Mouse (Mus musculus) embryonic facial prominence, embryonic 15.5 days (tissue): Measurements from ENCODE around the gene Lmx1a. TPM values are rescaled to one million over a fixed set of nuclear protein-coding genes. Genes with fewer than 3 reads are reported as not detected.

Experiments used
- ATAC-seq: fragments of 200-750 bp; cut with Nextera tagmentation; 2 replicates; pipeline ENCODE4 v1.8.0; 2017; ENCODE audit warnings: low read depth, moderate TSS enrichment; ENCODE audit not compliant: insufficient number of reproducible peaks, low FRiP score, low TSS enrichment
- H3K27ac ChIP-seq: fragments of 300-500 bp; sonication (generic); replicated peaks from 2 replicates; pipeline ENCODE4 v1.5.1; 2015; ENCODE audit warnings: mild to moderate bottlenecking, inconsistent platforms
- H3K27me3 ChIP-seq: fragments of 300-500 bp; sonication (generic); 2 replicates; pipeline ENCODE4 v1.6.1; 2015; ENCODE audit warnings: inconsistent platforms
- H3K36me3 ChIP-seq: fragments of 300-500 bp; sonication (generic); 2 replicates; pipeline ENCODE4 v1.6.1; 2015; ENCODE audit warnings: mild to moderate bottlenecking, inconsistent platforms
- H3K4me1 ChIP-seq: fragments of 300-500 bp; sonication (generic); 2 replicates; pipeline ENCODE4 v1.6.1; 2015; ENCODE audit warnings: inconsistent platforms
- H3K4me2 ChIP-seq: fragments of 300-500 bp; sonication (generic); replicated peaks from 2 replicates; pipeline ENCODE4 v1.6.1; 2015; ENCODE audit warnings: mild to moderate bottlenecking, inconsistent platforms
- H3K4me3 ChIP-seq: fragments of 300-500 bp; sonication (generic); replicated peaks from 2 replicates; pipeline ENCODE4 v1.5.1; 2015; ENCODE audit warnings: mild to moderate bottlenecking, inconsistent platforms
- H3K9ac ChIP-seq: fragments of 300-500 bp; sonication (generic); 2 replicates; pipeline ENCODE4 v1.6.1; 2015; ENCODE audit warnings: inconsistent platforms
- H3K9me3 ChIP-seq: fragments of 300-500 bp; sonication (generic); replicated peaks from 2 replicates; pipeline ENCODE4 v1.6.1; 2016; ENCODE audit warnings: inconsistent platforms
- WGBS: fragments of 180-500 bp; shearing (Covaris S2); methylation state at CpG from one replicate; pipeline ENCODE4 v1.1.7; 2015; 5-methylcytosine and 5-hydroxymethylcytosine counted together
- polyA plus RNA-seq: library from polyadenylated mRNA; unstranded; fragments of >200 nt; fragmentation: Nextera tagmentation; extraction: Ambion mirVana; gene quantifications from 2 replicates; pipeline ENCODE4 v1.2.1, GENCODE M21; 2015

Lmx1a gene
- polyA plus RNA-seq, 1 experiment from 2014 or later = 1.2 TPM

DNA sequence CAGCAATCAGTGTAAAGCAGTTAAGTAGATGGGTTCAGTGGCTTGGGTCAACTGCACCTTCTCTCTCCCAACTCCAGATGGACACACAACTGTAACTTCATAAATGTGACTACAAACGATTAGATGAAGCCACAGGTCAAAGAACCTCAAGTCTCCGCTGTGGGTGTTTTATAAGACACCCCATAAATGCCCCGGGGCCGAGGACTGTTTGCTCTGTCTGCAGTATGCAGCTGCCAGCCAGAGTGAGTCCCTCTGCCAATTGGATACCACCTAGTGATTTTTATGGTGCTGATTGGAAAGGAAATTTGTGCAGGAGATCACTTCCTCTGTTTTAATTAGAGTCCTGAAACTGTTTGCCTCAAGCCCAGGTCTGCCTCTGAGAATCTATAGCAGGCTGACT, 65.0 kb downstream of the Lmx1a start:
- Histone ChIP-seq H3K9me3 (no peaks in the 10 kb centered on the region), H3K36me3 (no peaks in the 10 kb centered on the region), H3K27me3 (peaks cover 4% of the 10 kb centered on the region; the same call in 1 of the 2 replicates), H3K27ac (no peak overlapping the region), H3K4me2 (no peak overlapping the region), H3K4me3 (no peak overlapping the region), H3K9ac (no peak overlapping the region), H3K4me1 (peaks cover 10% of the 10 kb centered on the region; the same call in 1 of the 2 replicates)
- ATAC-seq = no peak
- WGBS = 69% methylated on average over 4 of the region's 4 CpGs

DNA sequence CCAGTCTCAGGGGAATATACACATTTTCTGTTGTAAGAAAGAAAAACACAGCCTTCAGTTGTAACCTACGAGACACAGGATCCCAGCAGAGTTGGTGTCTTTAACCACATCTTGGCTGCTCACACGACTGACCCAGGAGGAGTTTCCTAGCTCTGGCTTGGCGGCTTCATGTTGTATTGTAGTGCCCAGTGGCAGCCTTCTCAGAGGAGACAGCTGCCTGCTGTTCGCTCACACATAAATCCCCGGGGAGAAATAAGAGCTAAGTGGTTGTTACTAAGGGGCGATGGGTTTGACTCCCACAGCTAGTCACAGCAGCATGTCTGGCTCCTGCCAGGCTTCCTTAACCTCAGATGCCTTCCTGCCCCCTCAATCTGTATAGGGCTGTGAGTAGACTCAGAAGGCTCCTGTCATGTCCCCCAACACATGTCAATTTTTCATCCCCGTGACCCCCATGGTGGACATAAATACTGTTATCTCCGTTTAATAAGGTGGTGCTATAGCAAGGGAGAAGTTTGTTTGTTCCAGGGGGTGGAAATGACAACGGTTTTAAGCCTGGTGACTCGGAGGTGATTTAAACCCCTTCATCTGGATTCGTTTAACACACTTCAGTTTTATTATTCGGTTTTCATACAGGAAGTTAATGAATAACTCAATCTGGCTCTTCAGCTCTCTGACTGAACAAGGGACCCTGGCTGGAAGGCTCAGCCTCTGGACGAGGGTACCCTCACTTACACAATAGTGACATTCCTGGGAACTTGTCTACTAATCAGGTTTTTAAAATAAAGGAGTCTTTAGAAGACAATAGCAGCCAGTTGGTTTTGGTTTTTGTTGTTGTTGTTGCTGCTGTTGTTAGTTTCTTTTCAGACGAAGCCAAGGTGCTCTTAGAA, 65.8 kb downstream of the Lmx1a start:
- peaks cover 10% of the 10 kb centered on the region; the same call in 1 of the 2 replicates for H3K4me1 ChIP-seq
- no peak overlapping the region for H3K9ac ChIP-seq
- 27% methylated on average over 14 of the region's 14 CpGs for WGBS
- peaks cover 4% of the 10 kb centered on the region; the same call in 1 of the 2 replicates for H3K27me3 ChIP-seq
- H3K4me3 ChIP-seq = no peak overlapping the region
- no peak for ATAC-seq
- H3K36me3 ChIP-seq = no peaks in the 10 kb centered on the region
- no peak overlapping the region for H3K27ac ChIP-seq
- H3K9me3 ChIP-seq = no peaks in the 10 kb centered on the region
- H3K4me2 ChIP-seq = no peak overlapping the region

DNA sequence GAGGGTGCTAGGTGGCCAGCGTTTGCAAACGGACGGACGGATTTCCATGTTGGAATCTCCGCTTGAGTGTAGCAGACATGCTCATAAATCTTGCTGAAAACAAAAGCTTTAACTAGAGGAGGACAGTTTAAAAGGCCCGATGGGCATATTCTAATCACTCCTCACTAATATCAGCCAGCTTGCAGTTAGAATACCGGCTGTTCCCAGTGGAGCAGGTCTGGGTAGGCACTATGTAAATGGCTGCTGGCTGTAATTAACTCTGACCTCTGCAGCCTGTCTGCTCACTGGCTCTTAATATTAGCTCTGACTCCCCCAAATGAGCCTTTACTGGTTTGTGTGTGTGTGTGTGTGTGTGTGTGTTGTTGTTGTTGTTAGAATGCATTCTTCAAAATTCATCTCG, 69.2 kb downstream of the Lmx1a start:
- 60% methylated on average over 8 of the region's 8 CpGs for WGBS
- Histone ChIP-seq H3K4me1 (peaks cover 25% of the 10 kb centered on the region), H3K9me3 (no peaks in the 10 kb centered on the region), H3K9ac (no peak overlapping the region), H3K27ac (no peak overlapping the region), H3K4me3 (no peak overlapping the region), H3K4me2 (no peak overlapping the region), H3K27me3 (peaks cover 8% of the 10 kb centered on the region; the same call in 1 of the 2 replicates), H3K36me3 (no peaks in the 10 kb centered on the region)
- ATAC-seq = no peak

DNA sequence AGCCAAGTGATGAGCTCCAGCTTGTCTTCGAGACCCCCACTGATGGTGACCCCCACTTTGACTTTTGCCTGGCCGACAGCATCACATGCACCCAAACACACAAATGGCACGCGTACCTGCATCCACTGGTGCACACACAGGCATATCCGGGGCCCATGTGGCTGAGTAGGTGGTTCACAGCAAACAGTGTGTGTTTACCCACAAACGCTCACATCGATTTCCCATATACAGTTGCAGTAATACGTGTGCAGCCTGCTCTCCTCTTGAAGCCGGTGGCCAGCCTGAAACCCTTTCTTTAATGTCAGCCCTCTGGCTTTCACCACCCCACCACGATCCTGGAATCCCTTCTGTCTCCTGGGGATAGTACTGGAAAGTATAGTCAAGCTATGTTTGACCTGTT, 71.3 kb downstream of the Lmx1a start:
- no peak overlapping the region for H3K4me3 ChIP-seq
- H3K27me3 ChIP-seq = peaks cover 8% of the 10 kb centered on the region; the same call in 1 of the 2 replicates
- H3K36me3 ChIP-seq = no peaks in the 10 kb centered on the region
- no peak overlapping the region for H3K4me2 ChIP-seq
- H3K9ac ChIP-seq = no peak overlapping the region
- no peak overlapping the region for H3K27ac ChIP-seq
- ATAC-seq = no peak
- H3K9me3 ChIP-seq = no peaks in the 10 kb centered on the region
- WGBS = 85% methylated on average over 10 of the region's 10 CpGs
- peaks cover 15% of the 10 kb centered on the region for H3K4me1 ChIP-seq

DNA sequence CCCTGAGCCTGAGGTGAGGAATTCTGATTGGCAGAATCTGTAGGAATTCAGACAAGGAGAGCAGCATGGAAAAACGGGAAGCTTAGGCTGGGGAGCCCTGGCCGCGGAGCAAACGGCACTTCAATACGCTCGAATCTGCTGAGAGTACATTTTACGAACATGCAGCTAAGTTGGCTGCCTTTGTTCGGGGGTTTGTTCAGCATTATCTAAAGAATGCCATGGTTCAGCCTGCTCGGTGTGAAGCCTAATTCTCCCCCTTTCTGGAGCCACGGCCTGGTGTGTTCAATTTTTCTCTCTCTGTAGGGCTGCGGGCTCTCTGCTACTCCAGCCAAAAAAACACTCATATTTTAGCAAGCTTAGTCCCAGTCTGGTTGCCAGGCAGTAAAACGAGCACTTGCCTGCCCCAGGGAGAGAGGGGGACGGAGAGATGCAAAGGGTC, 72.8 kb downstream of the Lmx1a start:
- peaks cover 15% of the 10 kb centered on the region for H3K4me1 ChIP-seq
- WGBS = 10% methylated on average over 13 of the region's 13 CpGs
- peaks cover 8% of the 10 kb centered on the region; the same call in 1 of the 2 replicates for H3K27me3 ChIP-seq
- H3K9me3 ChIP-seq = no peaks in the 10 kb centered on the region
- H3K9ac ChIP-seq = no peak overlapping the region
- ATAC-seq = no peak
- no peak overlapping the region for H3K4me2 ChIP-seq
- H3K27ac ChIP-seq = peak overlapping the region; percentile 17; the same call in 1 of the 2 replicates
- no peak overlapping the region for H3K4me3 ChIP-seq
- no peaks in the 10 kb centered on the region for H3K36me3 ChIP-seq

DNA sequence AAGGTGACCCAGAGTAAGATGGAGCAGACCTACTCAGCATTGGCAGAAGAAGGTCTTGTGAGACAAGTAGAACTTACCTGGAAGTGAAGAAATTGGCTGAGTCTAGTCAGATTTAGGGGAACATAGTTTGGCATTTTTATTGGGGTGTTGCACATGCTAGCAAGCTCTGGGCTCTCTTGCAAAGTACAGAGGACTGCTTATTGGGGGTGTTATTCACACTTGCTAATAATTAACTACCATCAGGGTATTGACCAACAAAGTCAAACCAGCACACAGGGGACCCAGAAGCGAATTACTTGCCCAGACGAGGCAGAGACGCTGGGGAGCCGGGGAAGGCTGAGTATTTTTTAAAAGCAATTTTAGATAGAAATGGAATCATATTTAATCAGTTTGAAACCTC, 77.6 kb downstream of the Lmx1a start:
- H3K27ac ChIP-seq = no peak overlapping the region
- no peak overlapping the region for H3K4me3 ChIP-seq
- peaks cover 14% of the 10 kb centered on the region for H3K4me1 ChIP-seq
- no peak overlapping the region for H3K4me2 ChIP-seq
- no peak overlapping the region for H3K9ac ChIP-seq
- WGBS = 82% methylated on average over 4 of the region's 4 CpGs
- no peaks in the 10 kb centered on the region for H3K36me3 ChIP-seq
- H3K9me3 ChIP-seq = no peaks in the 10 kb centered on the region
- H3K27me3 ChIP-seq = peaks cover 4% of the 10 kb centered on the region; the same call in 1 of the 2 replicates
- ATAC-seq = no peak

DNA sequence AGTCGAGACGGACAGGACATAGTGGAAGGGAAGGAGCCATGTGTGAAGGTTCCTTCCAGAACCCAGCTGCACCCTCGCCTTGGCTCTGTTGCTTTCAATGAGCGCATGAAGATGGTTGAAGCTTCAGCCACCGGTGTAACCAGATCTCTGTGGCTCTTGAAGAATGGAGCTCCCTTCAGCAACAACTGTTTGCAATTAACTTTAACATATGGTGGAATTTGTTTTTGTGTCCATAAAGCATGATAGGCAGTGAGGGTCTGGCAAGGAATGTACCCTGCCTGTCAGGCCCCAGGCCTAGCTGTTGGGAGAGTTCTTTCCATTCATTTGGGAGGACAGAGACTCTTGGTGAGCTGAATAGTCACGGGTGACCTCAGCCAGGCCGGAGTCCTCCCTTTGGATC, 81.4 kb downstream of the Lmx1a start:
- H3K9me3 ChIP-seq = no peaks in the 10 kb centered on the region
- no peak overlapping the region for H3K9ac ChIP-seq
- no peaks in the 10 kb centered on the region for H3K36me3 ChIP-seq
- H3K4me1 ChIP-seq = 0 out of 2 replicates have a peak, but pooled peaks cover 5% of the 10 kb centered on the region
- no peak overlapping the region for H3K4me3 ChIP-seq
- H3K27me3 ChIP-seq = no peaks in the 10 kb centered on the region
- peak; percentile 76 for ATAC-seq
- no peak overlapping the region for H3K4me2 ChIP-seq
- H3K27ac ChIP-seq = 0 out of 2 replicates have a peak overlapping the region, but pooled peaks have one; percentile 17
- 34% methylated on average over 7 of the region's 7 CpGs for WGBS

DNA sequence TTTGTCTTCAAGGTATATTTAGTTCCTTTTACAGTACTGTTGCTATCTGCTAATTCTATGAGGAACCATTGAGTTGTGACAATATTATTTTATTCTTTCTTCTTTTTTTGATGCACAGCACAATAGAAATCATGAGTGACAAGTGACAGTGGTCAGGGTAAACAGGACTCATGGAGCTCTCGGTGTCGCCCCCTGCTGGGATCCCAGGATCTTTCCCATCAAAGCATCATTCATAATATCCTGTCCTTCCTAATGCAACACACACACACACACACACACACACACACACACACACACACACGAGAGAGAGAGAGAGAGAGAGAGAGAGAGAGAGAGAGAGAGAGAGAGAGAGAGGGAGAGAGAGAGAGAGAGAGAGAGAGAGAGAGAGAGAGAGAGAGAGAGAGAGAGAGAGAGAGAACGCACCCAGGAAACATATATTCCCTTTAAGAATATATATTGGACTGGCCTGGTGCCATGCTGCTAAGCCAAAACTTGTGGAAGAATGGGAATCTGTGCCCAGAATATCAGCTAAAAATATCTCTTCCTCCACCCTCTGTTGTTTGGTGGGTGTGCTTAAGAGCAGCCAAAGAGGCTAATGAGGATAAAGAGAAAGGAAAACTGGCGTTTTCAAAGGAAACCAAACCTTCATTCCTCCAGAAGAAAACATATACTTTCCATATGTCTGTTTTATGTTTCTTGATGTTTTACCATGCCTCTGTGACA, 90.9 kb downstream of the Lmx1a start:
- Histone ChIP-seq H3K4me3 (no peak overlapping the region), H3K4me1 (0 out of 2 replicates have a peak, but pooled peaks cover 4% of the 10 kb centered on the region), H3K4me2 (no peak overlapping the region), H3K27me3 (no peaks in the 10 kb centered on the region), H3K36me3 (no peaks in the 10 kb centered on the region), H3K27ac (no peak overlapping the region), H3K9ac (no peak overlapping the region), H3K9me3 (no peaks in the 10 kb centered on the region)
- 64% methylated on average over 4 of the region's 5 CpGs for WGBS
- ATAC-seq = no peak

DNA sequence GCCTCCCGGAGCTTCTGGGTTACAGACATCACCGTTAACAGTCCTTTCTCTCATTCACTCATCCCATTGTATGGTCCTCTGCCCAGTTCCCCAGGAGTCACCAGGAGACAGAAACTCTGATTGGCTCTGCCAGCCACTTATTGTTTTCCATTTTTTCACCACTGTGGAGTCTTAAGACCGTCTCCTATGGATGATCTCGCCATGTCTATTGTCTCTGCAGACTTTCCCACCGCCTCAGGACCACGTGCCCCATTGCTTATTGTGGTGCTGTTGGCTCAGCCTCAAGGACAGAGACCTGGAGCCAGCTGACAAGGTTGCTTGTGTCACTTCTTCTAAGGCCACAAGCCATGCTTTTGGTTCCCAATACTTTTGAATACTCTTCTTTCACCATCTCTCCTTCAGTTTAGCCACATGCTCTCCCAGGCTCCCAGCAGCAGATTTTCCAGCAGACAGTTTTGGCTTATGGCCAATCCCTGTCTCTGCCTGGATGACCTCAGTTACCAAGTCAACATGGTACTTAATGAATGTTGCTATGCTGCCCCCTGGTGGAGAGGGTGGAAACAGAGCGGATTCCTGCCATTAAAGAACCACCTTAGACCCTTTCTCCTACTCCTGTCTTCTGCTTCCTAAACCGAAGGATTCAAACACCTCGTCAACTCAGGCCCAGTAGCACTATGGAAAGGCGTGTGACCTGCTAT, 92.9 kb downstream of the Lmx1a start:
- Histone ChIP-seq H3K27ac (no peak overlapping the region), H3K27me3 (no peaks in the 10 kb centered on the region), H3K4me2 (no peak overlapping the region), H3K9ac (no peak overlapping the region), H3K9me3 (no peaks in the 10 kb centered on the region), H3K36me3 (no peaks in the 10 kb centered on the region), H3K4me1 (0 out of 2 replicates have a peak, but pooled peaks cover 4% of the 10 kb centered on the region), H3K4me3 (no peak overlapping the region)
- ATAC-seq = no peak
- 58% methylated on average over 10 of the region's 10 CpGs for WGBS

DNA sequence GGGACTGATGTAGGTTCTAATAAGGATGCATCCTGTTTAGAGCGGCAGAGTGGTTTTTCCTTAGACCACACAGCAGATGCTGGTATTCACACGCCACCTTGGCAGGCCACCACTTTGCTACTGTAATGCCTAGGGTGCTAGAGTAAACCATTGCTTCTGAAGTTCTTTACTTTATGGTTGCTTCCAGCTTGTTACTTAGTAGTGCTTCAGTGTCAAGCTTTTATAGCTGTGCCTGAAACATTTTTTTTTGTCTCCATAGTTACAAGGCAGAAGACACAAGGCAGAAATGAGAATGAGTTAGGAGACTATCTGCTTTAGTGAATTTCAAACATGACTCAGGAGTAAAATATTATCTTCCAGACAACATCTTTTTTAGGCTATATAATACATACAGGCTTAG, 95.0 kb downstream of the Lmx1a start:
- WGBS = 79% methylated on average over 2 of the region's 2 CpGs
- 0 out of 2 replicates have a peak, but pooled peaks cover 8% of the 10 kb centered on the region for H3K4me1 ChIP-seq
- ATAC-seq = no peak

More for the DNA sequence above, 95.0 kb downstream of the Lmx1a start:
- Histone ChIP-seq H3K4me2 (no peak overlapping the region), H3K9me3 (no peaks in the 10 kb centered on the region), H3K27ac (no peak overlapping the region), H3K36me3 (no peaks in the 10 kb centered on the region), H3K4me3 (no peak overlapping the region), H3K27me3 (no peaks in the 10 kb centered on the region), H3K9ac (no peak overlapping the region)
